21 mouse cellular contexts compared by ENCODE assay signal in the genomic region with DNA sequence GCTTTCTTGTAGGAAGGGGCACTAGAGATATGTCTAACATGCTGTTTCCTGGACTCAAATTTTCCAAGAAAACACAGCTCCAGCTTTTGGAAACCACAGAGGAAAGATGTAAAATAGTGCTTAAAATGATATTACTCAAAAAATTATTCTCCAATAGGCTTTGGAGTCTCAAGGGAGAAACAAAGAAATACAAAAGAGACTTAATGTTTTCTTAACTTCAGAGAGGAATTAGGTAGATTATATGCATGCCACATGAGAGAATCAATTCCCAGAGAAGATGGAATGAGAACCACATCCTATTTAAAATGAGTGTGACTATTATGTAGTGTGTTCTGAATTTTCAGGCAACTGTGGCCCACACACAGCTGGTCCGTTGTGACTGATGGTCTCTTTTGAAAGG. TPM values are rescaled to one million over a fixed set of nuclear protein-coding genes. Genes with fewer than 3 reads are reported as not detected.
DNase-seq lines count a peak whose midpoint lies in the region; ATAC-seq lines count a peak whose summit lies in the region.
"Had no signal": no experiment of that assay in that cellular context is flagged by ENCODE, and none has a peak within 500 bp of the region (broad histone marks: within the 10 kb centered on the region; RNA-seq: fewer than 3 reads in every experiment).

A gene (plus strand): TSS at position 301 of the 400 bp plus-strand sequence.

- H3K27me3 ChIP-seq in kidney, embryonic 16.5 days (ENCODE audit: insufficient read depth, low read length): no peaks in the 10 kb centered on the region
- H3K27me3 ChIP-seq: CH12.LX, Patski had no signal

- no peaks in the 10 kb centered on the region for H3K36me3 ChIP-seq in kidney, embryonic 16.5 days (ENCODE audit: insufficient read depth, low read length)
- H3K36me3 ChIP-seq: G1E had no signal

- DNase-seq in brain, adult 2 months (ENCODE audit: low read depth, low spot score): peak; percentile 1
- DNase-seq: adrenal gland, adult 2 months; adrenal gland, adult 8-10 months; adrenal gland, postnatal 10 days; adrenal gland, postnatal 14 days; adrenal gland, postnatal 25 days; adrenal gland, postnatal 36 days; B cell, adult 2 months; cerebellum, adult 11 months; cerebellum, adult 11-12 months; cerebellum, adult 18-20 months; cerebellum, adult 2 months; cerebellum, adult 8-10 months had no signal

- H3K27ac ChIP-seq in kidney, embryonic 16.5 days (ENCODE audit: low read length): no peak within 1 kb of the TSS

- no peaks in the 10 kb centered on the region for H3K4me1 ChIP-seq in kidney, embryonic 16.5 days (ENCODE audit: insufficient read depth, low read length)

- no peaks in the 10 kb centered on the region for H3K9me3 ChIP-seq in kidney, embryonic 16.5 days (ENCODE audit: low read length)

- no peak within 1 kb of the TSS for H3K9ac ChIP-seq in kidney, embryonic 16.5 days (replicated peaks; ENCODE audit: low read length)

- ATAC-seq in kidney, embryonic 16.5 days (ENCODE audit: low FRiP score, low TSS enrichment): no peak
- ATAC-seq: activated CD4-positive, CD25-positive, alpha-beta regulatory T cell, adult 4 months; CD4-positive, CD25-positive, alpha-beta regulatory T cell, adult 4 months; Patski had no signal

- H3K4me2 ChIP-seq in kidney, embryonic 16.5 days (replicated peaks; ENCODE audit: low read depth, low read length): no peak within 1 kb of the TSS

- 71% methylated on average over 1 of the region's 1 CpGs for WGBS in kidney, embryonic 16.5 days

- H3K4me3 ChIP-seq in kidney, embryonic 16.5 days (ENCODE audit: low read length): no peak within 1 kb of the TSS

RNA-seq across cellular contexts. Expression of the gene that starts here (rescaled TPM):
- polyA plus RNA-seq in kidney, embryonic 16.5 days (2015; fragmentation: Nextera tagmentation; extraction: Ambion mirVana): not detected in 2 replicates
- polyA plus RNA-seq: activated CD4-positive, CD25-positive, alpha-beta regulatory T cell, adult 4 months; adrenal gland, adult 2 months; brain, embryonic 14.5 days; C2C12; CD4-positive, CD25-positive, alpha-beta regulatory T cell, adult 4 months; cerebellum, adult 2 months; G1E; Patski had no signal
